Mouse (Mus musculus) MEL (cell line): Measurements from ENCODE around the gene Boc.

Experiments used
- BHLHE40 ChIP-seq: IDR thresholded peaks from 2 replicates; pipeline ENCODE4 v1.6.1; 2012; ENCODE audit warnings: low read depth, mild to moderate bottlenecking, inconsistent platforms, low read length, improper control_type of control experiment, borderline replicate concordance
- CHD2 ChIP-seq: IDR thresholded peaks from 2 replicates; pipeline ENCODE4 v1.6.1; 2011; ENCODE audit warnings: low read length, improper control_type of control experiment
- CTCF ChIP-seq, 3 experiments: IDR thresholded peaks in 2 of 3; conservative IDR thresholded peaks in 1 of 3; 2 replicates each; pipeline ENCODE4 v1.5.1; 2011 to 2012; ENCODE audit warnings: low read length in 3 of 3, low read depth in 2 of 3, mild to moderate bottlenecking in 2 of 3, improper control_type of control experiment in 1 of 3, inconsistent platforms in 1 of 3, mixed read lengths in 1 of 3, moderate library complexity in 1 of 3; ENCODE audit not compliant: control insufficient read depth in 1 of 3, insufficient read depth in 1 of 3, poor library complexity in 1 of 3, severe bottlenecking in 1 of 3
- GATA1 ChIP-seq: IDR thresholded peaks from 2 replicates; pipeline ENCODE4 v1.6.1; 2011; ENCODE audit warnings: low read depth, low read length, improper control_type of control experiment
- MEF2A ChIP-seq: IDR thresholded peaks from 2 replicates; pipeline ENCODE4 v1.6.1; 2014; ENCODE audit warnings: low read depth, mild to moderate bottlenecking, inconsistent platforms, low read length, improper control_type of control experiment; ENCODE audit not compliant: poor library complexity, insufficient replicate concordance, severe bottlenecking; ENCODE audit errors: extremely low read depth
- MXI1 ChIP-seq: IDR thresholded peaks from 2 replicates; pipeline ENCODE4 v1.6.1; 2011; ENCODE audit warnings: mild to moderate bottlenecking, low read depth, low read length, improper control_type of control experiment
- MYC ChIP-seq: IDR thresholded peaks from 2 replicates; pipeline ENCODE4 v1.6.1; 2011; ENCODE audit warnings: low read depth, mild to moderate bottlenecking, low read length, improper control_type of control experiment, moderate library complexity
- POLR2A ChIP-seq, 2 experiments: IDR thresholded peaks; 2 replicates each; pipeline ENCODE4 v1.6.1; 2011 to 2012; ENCODE audit warnings: low read length in 2 of 2, mild to moderate bottlenecking in 2 of 2, control low read depth in 1 of 2, improper control_type of control experiment in 1 of 2, low read depth in 1 of 2, moderate library complexity in 1 of 2; ENCODE audit not compliant: control insufficient read depth in 1 of 2, insufficient read depth in 1 of 2, poor library complexity in 1 of 2
- SIN3A ChIP-seq: IDR thresholded peaks from 2 replicates; pipeline ENCODE4 v1.6.1; 2012; ENCODE audit warnings: low read length, improper control_type of control experiment, inconsistent platforms
- SMC3 ChIP-seq: IDR thresholded peaks from 2 replicates; pipeline ENCODE4 v1.6.1; 2011; ENCODE audit warnings: low read depth, low read length, improper control_type of control experiment
- TCF12 ChIP-seq: IDR thresholded peaks from 2 replicates; pipeline ENCODE4 v1.6.1; 2014; ENCODE audit warnings: low read depth, mild to moderate bottlenecking, inconsistent platforms, low read length, improper control_type of control experiment, moderate library complexity
- USF2 ChIP-seq, 2 experiments: IDR thresholded peaks; 2 replicates each; pipeline ENCODE4 v1.6.1; 2011 to 2012; ENCODE audit warnings: improper control_type of control experiment in 2 of 2, low read length in 2 of 2, borderline replicate concordance in 1 of 2, inconsistent platforms in 1 of 2, low read depth in 1 of 2, mild to moderate bottlenecking in 1 of 2; ENCODE audit not compliant: insufficient read depth in 1 of 2
- ZNF384 ChIP-seq: IDR thresholded peaks from 2 replicates; pipeline ENCODE4 v1.6.1; 2012; ENCODE audit warnings: low read depth, mild to moderate bottlenecking, inconsistent platforms, low read length, improper control_type of control experiment

- TF ChIP-seq POLR2A (IDR thresholded peaks at IDR 0.05; ENCODE audit: control insufficient read depth in 1 of 2, insufficient read depth in 1 of 2, low read depth in 1 of 2, low read length in 2 of 2, poor library complexity in 1 of 2) (no peak), CHD2 (no peak), CTCF (IDR thresholded peaks at IDR 0.05 in 2 of 3, conservative IDR thresholded peaks at IDR 0.05 in 1 of 3; ENCODE audit: control insufficient read depth in 1 of 3, insufficient read depth in 1 of 3, low read depth in 2 of 3, low read length in 3 of 3, poor library complexity in 1 of 3, severe bottlenecking in 1 of 3) (no peak), ZNF384 (no peak), MYC (no peak), SMC3 (no peak), BHLHE40 (no peak), TCF12 (no peak), USF2 (IDR thresholded peaks at IDR 0.05; ENCODE audit: borderline replicate concordance in 1 of 2, insufficient read depth in 1 of 2, low read depth in 1 of 2, low read length in 2 of 2) (no peak), MXI1 (no peak), GATA1 (no peak), SIN3A (no peak), MEF2A (no peak)
Observed at GRCm38 (mm10) chr16:44559330-44559695, 616 bp upstream of the Boc start.
